ENCODE assay signal across 8 mouse cellular contexts in the genomic region with DNA sequence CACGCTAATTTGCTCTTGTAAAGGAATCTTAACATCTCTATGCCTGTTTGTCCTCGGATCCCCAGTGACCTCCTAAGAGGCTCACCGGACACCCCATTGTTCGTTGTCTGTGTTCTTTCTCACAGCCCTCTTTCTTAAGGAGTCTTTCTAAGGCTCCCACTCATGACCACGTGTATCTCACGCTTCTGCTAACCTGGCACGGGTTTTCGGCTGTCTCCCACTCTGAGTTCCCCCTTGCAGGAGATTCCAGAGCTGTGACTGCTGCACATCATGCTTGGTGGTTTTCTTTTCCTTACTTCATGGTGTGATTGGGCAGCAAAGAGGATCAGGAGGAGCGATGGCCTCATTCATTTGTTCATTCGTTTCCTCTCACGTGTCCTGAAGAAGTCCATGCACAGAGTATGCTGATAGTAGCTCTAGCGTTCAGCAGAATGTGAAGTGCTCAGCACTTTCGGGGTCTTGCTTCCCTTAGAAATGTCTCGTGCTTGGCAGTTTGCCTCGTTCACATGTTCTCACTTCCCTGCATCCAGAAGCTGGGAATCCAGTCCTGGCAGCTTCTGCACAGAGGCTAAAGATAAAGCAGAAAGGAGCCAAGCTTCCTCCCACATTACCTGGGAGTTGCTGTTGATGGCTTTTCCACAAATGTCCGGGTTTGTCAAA.
DNase-seq lines count a peak whose midpoint lies in the region; ATAC-seq and TF ChIP-seq lines count a peak whose summit lies in the region.

No protein-coding gene starts in this region.

- peak; percentile 63 for DNase-seq in brain, adult 2 months (ENCODE audit: low read depth, low spot score)
- DNase-seq in heart, embryonic 10.5 days (ENCODE audit: low spot score), result no peak
- peak; percentile 87 for DNase-seq in kidney, adult 2 months
- DNase-seq in neural tube, embryonic 10.5 days (ENCODE audit: extremely low spot score, low spot score), result peak; percentile 35
- DNase-seq in thymus, adult 18-20 months, result no peak

- peaks cover 3% of the 10 kb centered on the region; the same call in 1 of the 2 replicates for H3K27me3 ChIP-seq in embryonic facial prominence, embryonic 12.5 days
- peaks cover 28% of the 10 kb centered on the region for H3K27me3 ChIP-seq in heart, embryonic 10.5 days (ENCODE audit: insufficient read depth, poor library complexity, severe bottlenecking)
- H3K27me3 ChIP-seq in kidney, adult 2 months (replicated peaks; ENCODE audit: control insufficient read depth, insufficient read depth, low read length), result no peaks in the 10 kb centered on the region
- peaks cover 39% of the 10 kb centered on the region for H3K27me3 ChIP-seq in liver, embryonic 12.5 days (replicated peaks)

- peaks cover 46% of the 10 kb centered on the region for H3K4me1 ChIP-seq in embryonic facial prominence, embryonic 12.5 days
- peaks cover 38% of the 10 kb centered on the region for H3K4me1 ChIP-seq in heart, embryonic 10.5 days
- H3K4me1 ChIP-seq in kidney, adult 2 months (ENCODE audit: control insufficient read depth, insufficient read depth, low read length), result peaks cover 9% of the 10 kb centered on the region
- peaks cover 31% of the 10 kb centered on the region for H3K4me1 ChIP-seq in liver, embryonic 12.5 days

- no peak overlapping the region for H3K4me3 ChIP-seq in embryonic facial prominence, embryonic 12.5 days
- H3K4me3 ChIP-seq in heart, embryonic 10.5 days, result peak overlapping the region; percentile 43
- no peak overlapping the region for H3K4me3 ChIP-seq in kidney, adult 2 months (ENCODE audit: insufficient read depth, low read depth, low read length)
- no peak overlapping the region for H3K4me3 ChIP-seq in liver, embryonic 12.5 days

- H3K9me3 ChIP-seq in embryonic facial prominence, embryonic 12.5 days, result no peaks in the 10 kb centered on the region
- H3K9me3 ChIP-seq in heart, embryonic 10.5 days, result no peaks in the 10 kb centered on the region
- no peaks in the 10 kb centered on the region for H3K9me3 ChIP-seq in liver, embryonic 12.5 days (replicated peaks)

- no peak for TF ChIP-seq POLR2A in kidney, adult 2 months (IDR thresholded peaks at IDR 0.05; ENCODE audit: low read depth, low read length)

- peak overlapping the region; percentile 15; the same call in 1 of the 2 replicates for H3K9ac ChIP-seq in embryonic facial prominence, embryonic 12.5 days
- H3K9ac ChIP-seq in liver, embryonic 12.5 days, result no peak overlapping the region

- peak overlapping the region; percentile 86 for H3K27ac ChIP-seq in embryonic facial prominence, embryonic 12.5 days
- H3K27ac ChIP-seq in heart, embryonic 10.5 days, result peak overlapping the region; percentile 65
- H3K27ac ChIP-seq in kidney, adult 2 months (ENCODE audit: insufficient read depth, low read depth, low read length), result peak overlapping the region; percentile 25; the same call in 1 of the 2 replicates
- peak overlapping the region; percentile 39; the same call in 1 of the 2 replicates for H3K27ac ChIP-seq in liver, embryonic 12.5 days

- 10% methylated on average over 16 of the region's 16 CpGs for WGBS in embryonic facial prominence, embryonic 12.5 days
- WGBS in heart, embryonic 10.5 days, result 16% methylated on average over 16 of the region's 16 CpGs
- 33% methylated on average over 16 of the region's 16 CpGs for WGBS in kidney, adult 2 months
- 44% methylated on average over 16 of the region's 16 CpGs for WGBS in liver, embryonic 12.5 days (ENCODE audit: insufficient replicate concordance)

- no peak for TF ChIP-seq CTCF in kidney, adult 2 months (conservative IDR thresholded peaks at IDR 0.05; ENCODE audit: insufficient read depth, insufficient read length, low read depth, low read length)

- ATAC-seq in embryonic facial prominence, embryonic 12.5 days (ENCODE audit: insufficient number of reproducible peaks, insufficient read depth, low FRiP score, low TSS enrichment), result no peak; the same call in 1 of the 2 replicates
- ATAC-seq in liver, embryonic 12.5 days, result no peak
- no peak for ATAC-seq in monocyte, adult 5-6 weeks (replicated peaks; ENCODE audit: insufficient number of reproducible peaks, low FRiP score, low TSS enrichment, poor library complexity, severe bottlenecking)

- peak overlapping the region; percentile 51 for H3K4me2 ChIP-seq in embryonic facial prominence, embryonic 12.5 days (replicated peaks)
- no peak overlapping the region for H3K4me2 ChIP-seq in liver, embryonic 12.5 days

- no peaks in the 10 kb centered on the region for H3K36me3 ChIP-seq in embryonic facial prominence, embryonic 12.5 days
- no peaks in the 10 kb centered on the region for H3K36me3 ChIP-seq in heart, embryonic 10.5 days
- no peaks in the 10 kb centered on the region for H3K36me3 ChIP-seq in kidney, adult 2 months (ENCODE audit: control insufficient read depth, insufficient read depth, low read length)
- H3K36me3 ChIP-seq in liver, embryonic 12.5 days, result no peaks in the 10 kb centered on the region

Comparison
In these comparisons a context has a peak if more than half of its experiments do, and no peak if none do; other contexts are left out.
1. DNase-seq: peak in brain, adult 2 months (single experiment), kidney, adult 2 months (single experiment) and neural tube, embryonic 10.5 days (single experiment); none in heart, embryonic 10.5 days (single experiment) and thymus, adult 18-20 months (0 of 2).
2. H3K27ac ChIP-seq: peak in every context shown above with its lines; median percentile 86 in embryonic facial prominence, embryonic 12.5 days; 65 in heart, embryonic 10.5 days; 39 in liver, embryonic 12.5 days; 25 in kidney, adult 2 months.